Mouse (Mus musculus) intestine, postnatal 0 days (tissue): ENCODE results near the gene Inf2. TPM values are rescaled to one million over a fixed set of nuclear protein-coding genes. Genes with fewer than 3 reads are reported as not detected.

ENCODE experiments used
- ATAC-seq: fragments of 200-750 bp; cut with Nextera tagmentation; 2 replicates; pipeline ENCODE4 v1.8.0; 2017; ENCODE audit warnings: mild to moderate bottlenecking, moderate TSS enrichment, moderate library complexity
- H3K27ac ChIP-seq: fragments of 300-500 bp; sonication (generic); 2 replicates; pipeline ENCODE4 v1.5.1; 2014; ENCODE audit warnings: mild to moderate bottlenecking, low read depth, low read length, moderate library complexity
- H3K27me3 ChIP-seq: fragments of 300-500 bp; sonication (generic); replicated peaks from 2 replicates; pipeline ENCODE4 v1.6.1; 2014; ENCODE audit warnings: low read length, mixed read lengths; ENCODE audit not compliant: control insufficient read depth, insufficient read depth
- H3K36me3 ChIP-seq: fragments of 300-500 bp; sonication (generic); 2 replicates; pipeline ENCODE4 v1.6.1; 2014; ENCODE audit warnings: mild to moderate bottlenecking, moderate library complexity; ENCODE audit not compliant: control insufficient read depth, insufficient read depth
- H3K4me1 ChIP-seq: fragments of 300-500 bp; sonication (generic); replicated peaks from 2 replicates; pipeline ENCODE4 v1.6.1; 2014; ENCODE audit warnings: antibody characterized with exemption, low read length, mixed read lengths; ENCODE audit not compliant: control insufficient read depth, insufficient read depth
- H3K4me2 ChIP-seq: fragments of 300-500 bp; sonication (generic); replicated peaks from 2 replicates; pipeline ENCODE4 v1.6.1; 2014; ENCODE audit warnings: low read depth, mild to moderate bottlenecking, moderate library complexity
- H3K4me3 ChIP-seq: fragments of 300-500 bp; sonication (generic); 2 replicates; pipeline ENCODE4 v1.5.1; 2014; ENCODE audit warnings: low read depth, low read length
- H3K9ac ChIP-seq: fragments of 300-500 bp; sonication (generic); 2 replicates; pipeline ENCODE4 v1.6.1; 2014; ENCODE audit warnings: mild to moderate bottlenecking, low read depth, low read length
- H3K9me3 ChIP-seq: fragments of 300-500 bp; sonication (generic); 2 replicates; pipeline ENCODE4 v1.6.1; 2016; ENCODE audit warnings: mixed run types; ENCODE audit not compliant: control insufficient read depth
- CTCF ChIP-seq: sonication (generic); IDR thresholded peaks from 2 replicates; pipeline ENCODE4 v1.5.1; 2016; ENCODE audit warnings: low read depth, mild to moderate bottlenecking, control low read depth, antibody characterized with exemption, moderate library complexity
- WGBS: fragments of 180-500 bp; shearing (Covaris S2); extraction: QIAGEN DNeasy Blood & Tissue Kit; methylation state at CpG from one replicate; pipeline ENCODE4 v1.1.7; 2014; 5-methylcytosine and 5-hydroxymethylcytosine counted together
- polyA plus RNA-seq: library from polyadenylated mRNA; unstranded; fragments of >200 nt; fragmentation: Nextera tagmentation; extraction: Ambion mirVana; gene quantifications from 2 replicates; pipeline ENCODE4 v1.2.1, GENCODE M21; 2015

Gene Inf2
- polyA plus RNA-seq, 1 experiment from 2014 or later, result 0.70 TPM

- peak; percentile 44 for TF ChIP-seq CTCF
- 59% methylated on average over 5 of the region's 5 CpGs for WGBS
- Histone ChIP-seq H3K36me3 (no peaks in the 10 kb centered on the region), H3K4me3 (no peak overlapping the region), H3K27me3 (no peaks in the 10 kb centered on the region), H3K27ac (no peak overlapping the region), H3K4me2 (no peak overlapping the region), H3K4me1 (no peaks in the 10 kb centered on the region), H3K9ac (no peak overlapping the region), H3K9me3 (no peaks in the 10 kb centered on the region)
- no peak for ATAC-seq
Measured at GRCm38 (mm10) chr12:112562462-112562861, 26.1 kb upstream of the Inf2 start.

GRCm38 (mm10) chr12:112563011-112563410 is 25.6 kb upstream of the Inf2 start:
- no peaks in the 10 kb centered on the region for H3K27me3 ChIP-seq
- no peaks in the 10 kb centered on the region for H3K36me3 ChIP-seq
- 85% methylated on average over 6 of the region's 6 CpGs for WGBS
- no peaks in the 10 kb centered on the region for H3K4me1 ChIP-seq
- H3K4me3 ChIP-seq, result no peak overlapping the region
- H3K27ac ChIP-seq, result no peak overlapping the region
- no peak for ATAC-seq
- no peak overlapping the region for H3K4me2 ChIP-seq
- no peaks in the 10 kb centered on the region for H3K9me3 ChIP-seq
- no peak for TF ChIP-seq CTCF
- no peak overlapping the region for H3K9ac ChIP-seq

- Histone ChIP-seq H3K36me3 (no peaks in the 10 kb centered on the region), H3K9ac (no peak overlapping the region), H3K27me3 (no peaks in the 10 kb centered on the region), H3K4me1 (no peaks in the 10 kb centered on the region), H3K27ac (no peak overlapping the region), H3K9me3 (no peaks in the 10 kb centered on the region), H3K4me3 (no peak overlapping the region), H3K4me2 (no peak overlapping the region)
- no peak for ATAC-seq
- 83% methylated on average over 8 of the region's 8 CpGs for WGBS
- no peak for TF ChIP-seq CTCF
Measured at GRCm38 (mm10) chr12:112570160-112570559, 18.4 kb upstream of the Inf2 start.

GRCm38 (mm10) chr12:112571064-112571463 is 17.5 kb upstream of the Inf2 start:
- Histone ChIP-seq H3K4me2 (no peak overlapping the region), H3K4me3 (no peak overlapping the region), H3K9ac (no peak overlapping the region), H3K9me3 (no peaks in the 10 kb centered on the region), H3K27ac (no peak overlapping the region), H3K27me3 (no peaks in the 10 kb centered on the region), H3K36me3 (no peaks in the 10 kb centered on the region), H3K4me1 (peaks cover 3% of the 10 kb centered on the region; the same call in 1 of the 2 replicates)
- peak; percentile 58 for TF ChIP-seq CTCF
- ATAC-seq, result no peak
- 72% methylated on average over 6 of the region's 6 CpGs for WGBS

- Histone ChIP-seq H3K4me1 (peaks cover 9% of the 10 kb centered on the region), H3K4me3 (no peak overlapping the region), H3K27me3 (no peaks in the 10 kb centered on the region), H3K36me3 (no peaks in the 10 kb centered on the region), H3K4me2 (peak overlapping the region; percentile 51; the same call in 1 of the 2 replicates), H3K27ac (peak overlapping the region; percentile 7; the same call in 1 of the 2 replicates), H3K9ac (no peak overlapping the region), H3K9me3 (no peaks in the 10 kb centered on the region)
- 43% methylated on average over 8 of the region's 8 CpGs for WGBS
- no peak for TF ChIP-seq CTCF
- peak; percentile 25; the same call in 1 of the 2 replicates for ATAC-seq
Measured at GRCm38 (mm10) chr12:112575274-112575986, 13.2 kb upstream of the Inf2 start.

- peak; percentile 32 for ATAC-seq
- H3K27ac ChIP-seq, result peak overlapping the region; percentile 79
- peaks cover 9% of the 10 kb centered on the region for H3K4me1 ChIP-seq
- 2% methylated on average over 5 of the region's 6 CpGs for WGBS
- H3K36me3 ChIP-seq, result no peaks in the 10 kb centered on the region
- H3K27me3 ChIP-seq, result no peaks in the 10 kb centered on the region
- peak overlapping the region; percentile 51 for H3K4me2 ChIP-seq
- no peaks in the 10 kb centered on the region for H3K9me3 ChIP-seq
- no peak overlapping the region for H3K4me3 ChIP-seq
- 0 out of 2 replicates have a peak, but pooled peaks have one; percentile 6 for TF ChIP-seq CTCF
- H3K9ac ChIP-seq, result peak overlapping the region; percentile 17; the same call in 1 of the 2 replicates
Measured at GRCm38 (mm10) chr12:112576341-112576740, 12.2 kb upstream of the Inf2 start.
